Mouse (Mus musculus) lung, adult 2 months (tissue): Measurements from ENCODE around the gene Cox15.

Experiments
- CTCF ChIP-seq: fragments of 200-500 bp; IDR thresholded peaks from 2 replicates; pipeline ENCODE4 v1.5.1; 2011; ENCODE audit warnings: mild to moderate bottlenecking, low read length, control low read depth; ENCODE audit not compliant: insufficient read depth
- POLR2A ChIP-seq: fragments of 200-500 bp; IDR thresholded peaks from 2 replicates; pipeline ENCODE4 v1.6.1; 2011; ENCODE audit warnings: low read depth, mild to moderate bottlenecking, control low read depth, low read length, borderline replicate concordance; ENCODE audit errors: extremely low read depth

DNA sequence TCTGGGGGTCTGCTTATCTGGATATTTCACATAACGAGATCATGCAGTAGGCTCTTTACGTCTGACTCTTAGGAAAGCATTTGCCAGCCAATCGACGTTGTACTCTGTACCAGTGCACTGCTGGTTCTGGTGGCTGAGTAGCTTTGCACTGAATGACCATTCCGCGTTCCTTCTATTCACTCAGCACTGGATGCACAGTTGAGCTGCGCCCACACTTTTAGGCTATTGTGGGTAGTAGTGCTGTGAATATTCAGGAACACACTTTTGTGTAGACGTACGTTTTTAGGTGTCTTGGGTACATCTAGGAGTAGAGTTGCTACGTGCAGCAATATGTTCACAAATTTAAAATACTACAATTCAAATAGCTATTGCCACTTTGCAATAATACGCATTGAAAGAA is 32.7 kb downstream of the Cox15 start:
- TF ChIP-seq CTCF: no peak
- no peak for TF ChIP-seq POLR2A
